Mouse (Mus musculus) heart, embryonic 16.5 days (tissue): Measurements from ENCODE around the gene Tulp4. TPM values are rescaled to one million over a fixed set of nuclear protein-coding genes. Genes with fewer than 3 reads are reported as not detected.

Experiments
- ATAC-seq: fragments of 200-750 bp; cut with Nextera tagmentation; replicated peaks from 2 replicates; pipeline ENCODE4 v1.8.0; 2017; ENCODE audit warnings: moderate number of reproducible peaks; ENCODE audit not compliant: insufficient read depth, low FRiP score; ENCODE audit errors: extremely low read depth
- H3K27ac ChIP-seq: fragments of 300-500 bp; sonication (generic); 2 replicates; pipeline ENCODE4 v1.5.1; 2014; ENCODE audit warnings: mild to moderate bottlenecking, low read length, control low read depth, moderate library complexity
- H3K27me3 ChIP-seq: fragments of 300-500 bp; sonication (generic); 2 replicates; pipeline ENCODE4 v1.6.1; 2014; ENCODE audit warnings: low read length, mixed read lengths; ENCODE audit not compliant: control insufficient read depth, insufficient read depth
- H3K36me3 ChIP-seq: fragments of 300-500 bp; sonication (generic); 2 replicates; pipeline ENCODE4 v1.6.1; 2014; ENCODE audit not compliant: control insufficient read depth, insufficient read depth
- H3K4me1 ChIP-seq: fragments of 300-500 bp; sonication (generic); 2 replicates; pipeline ENCODE4 v1.6.1; 2014; ENCODE audit warnings: low read length, mixed read lengths; ENCODE audit not compliant: control insufficient read depth, insufficient read depth
- H3K4me2 ChIP-seq: fragments of 300-500 bp; sonication (generic); 2 replicates; pipeline ENCODE4 v1.6.1; 2014; ENCODE audit warnings: low read depth, mild to moderate bottlenecking, control low read depth, low read length
- H3K4me3 ChIP-seq: fragments of 300-500 bp; sonication (generic); 2 replicates; pipeline ENCODE4 v1.5.1; 2014; ENCODE audit warnings: mild to moderate bottlenecking, control low read depth, low read length
- H3K9ac ChIP-seq: fragments of 300-500 bp; sonication (generic); 2 replicates; pipeline ENCODE4 v1.6.1; 2014; ENCODE audit warnings: low read length, control low read depth
- H3K9me3 ChIP-seq: fragments of 300-500 bp; sonication (generic); replicated peaks from 2 replicates; pipeline ENCODE4 v1.6.1; 2016; ENCODE audit warnings: low read length; ENCODE audit not compliant: control insufficient read depth
- WGBS: fragments of 180-500 bp; shearing (Covaris S2); extraction: QIAGEN DNeasy Blood & Tissue Kit; methylation state at CpG from one replicate; pipeline ENCODE4 v1.1.7; 2014; 5-methylcytosine and 5-hydroxymethylcytosine counted together
- polyA plus RNA-seq: library from polyadenylated mRNA; unstranded; fragments of >200 nt; fragmentation: Nextera tagmentation; extraction: Ambion mirVana; gene quantifications from 2 replicates; pipeline ENCODE4 v1.2.1, GENCODE M21; 2015

Tulp4 gene
- polyA plus RNA-seq = 63.1 and 70.2 TPM in 2 replicates

DNA sequence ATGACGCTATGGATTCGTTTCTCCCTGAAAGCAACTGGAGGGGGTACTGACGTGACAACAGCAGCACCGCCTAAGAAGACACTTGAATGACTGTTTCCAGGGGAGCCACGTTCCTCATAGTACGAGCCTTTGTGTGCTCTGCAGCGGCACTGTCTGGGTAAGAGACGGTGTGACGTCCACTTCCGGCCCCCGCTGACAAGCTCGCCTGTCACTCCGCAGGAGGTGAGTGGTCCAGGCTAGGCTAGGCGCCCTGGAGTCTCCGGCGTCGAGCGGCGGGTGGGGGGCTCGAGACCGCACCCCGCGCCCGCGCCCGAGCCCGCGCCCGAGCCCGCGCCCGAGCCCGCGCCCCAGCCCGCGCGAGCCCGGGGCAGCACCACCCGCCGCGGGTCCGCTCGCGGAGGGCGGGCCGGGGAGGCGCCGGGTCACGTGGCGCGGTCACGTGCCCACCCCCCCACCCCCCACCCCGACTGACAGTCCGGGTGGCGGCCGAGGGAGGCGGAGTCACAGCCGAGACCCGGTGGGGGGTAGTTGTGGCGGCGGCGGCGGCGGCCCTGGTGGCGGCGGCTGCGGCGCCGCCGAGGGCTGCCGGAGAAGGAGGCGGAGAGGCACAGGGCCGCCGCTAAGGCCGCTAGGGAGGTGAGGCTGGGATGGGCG is at the start of gene Tulp4:
Tulp4 (plus strand) TSS at position 77 of the 654 bp plus-strand sequence.
- H3K9ac ChIP-seq = peak within 1 kb of the TSS; percentile 89
- H3K4me1 ChIP-seq = peaks cover 16% of the 10 kb centered on the region
- no peaks in the 10 kb centered on the region for H3K9me3 ChIP-seq
- under 1% methylated on average over 43 of the region's 76 CpGs for WGBS
- peak; percentile 96 for ATAC-seq
- H3K27me3 ChIP-seq = 0 out of 2 replicates have a peak, but pooled peaks cover 2% of the 10 kb centered on the region
- peak within 1 kb of the TSS; percentile 84 for H3K4me2 ChIP-seq
- H3K36me3 ChIP-seq = no peaks in the 10 kb centered on the region
- peak within 1 kb of the TSS; percentile 72 for H3K4me3 ChIP-seq
- peak within 1 kb of the TSS; percentile 88 for H3K27ac ChIP-seq

DNA sequence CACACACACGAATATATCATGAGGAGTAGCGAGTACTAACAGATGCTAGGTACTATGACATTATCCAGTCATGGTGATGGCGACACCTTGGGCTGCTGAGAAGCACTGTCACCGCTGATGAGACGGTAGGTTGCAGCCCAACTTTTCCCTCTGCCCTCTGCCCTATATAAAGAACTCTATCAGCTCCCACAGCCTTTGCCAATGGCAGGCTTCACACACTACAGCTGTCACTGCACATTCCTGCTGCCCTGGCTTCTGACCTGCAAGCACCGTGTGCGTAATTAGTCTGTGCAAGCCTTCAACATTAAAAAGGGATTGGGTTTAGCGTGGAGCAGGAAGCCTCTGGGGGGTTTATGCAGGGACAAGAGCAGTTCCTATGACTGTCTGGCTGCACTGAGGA is 43.4 kb upstream of the Tulp4 start:
- no peaks in the 10 kb centered on the region for H3K9me3 ChIP-seq
- no peak overlapping the region for H3K4me2 ChIP-seq
- H3K27me3 ChIP-seq = no peaks in the 10 kb centered on the region
- WGBS = 44% methylated on average over 8 of the region's 8 CpGs
- 0 out of 2 replicates have a peak, but pooled peaks cover 4% of the 10 kb centered on the region for H3K4me1 ChIP-seq
- H3K27ac ChIP-seq = peak overlapping the region; percentile 20; the same call in 1 of the 2 replicates
- no peak overlapping the region for H3K4me3 ChIP-seq
- no peak overlapping the region for H3K9ac ChIP-seq
- H3K36me3 ChIP-seq = peaks cover 23% of the 10 kb centered on the region
- peak; percentile 87 for ATAC-seq

DNA sequence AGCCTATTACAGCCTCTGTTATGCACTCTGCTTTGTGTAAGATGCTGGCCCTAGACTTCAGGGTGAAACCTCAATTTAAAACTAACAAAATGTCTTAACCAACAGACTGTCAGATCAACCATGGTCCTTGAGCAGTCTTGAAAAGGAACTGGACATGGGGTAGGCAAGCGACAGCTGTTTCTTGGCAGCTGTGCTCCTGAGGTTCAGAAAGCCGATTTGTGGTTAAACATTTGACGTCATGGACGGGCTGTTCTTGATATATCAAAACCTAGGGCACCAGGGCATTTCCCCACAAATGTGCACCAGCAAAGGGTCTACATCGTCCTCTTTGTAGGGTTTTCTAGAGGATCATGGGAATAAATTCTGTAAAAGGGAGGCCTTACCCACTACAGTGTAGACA is 42.7 kb upstream of the Tulp4 start:
- H3K9me3 ChIP-seq = no peaks in the 10 kb centered on the region
- no peak overlapping the region for H3K4me3 ChIP-seq
- no peak overlapping the region for H3K27ac ChIP-seq
- no peaks in the 10 kb centered on the region for H3K27me3 ChIP-seq
- WGBS = 89% methylated on average over 5 of the region's 5 CpGs
- H3K9ac ChIP-seq = no peak overlapping the region
- no peak overlapping the region for H3K4me2 ChIP-seq
- peaks cover 27% of the 10 kb centered on the region for H3K36me3 ChIP-seq
- no peak for ATAC-seq
- 0 out of 2 replicates have a peak, but pooled peaks cover 4% of the 10 kb centered on the region for H3K4me1 ChIP-seq

DNA sequence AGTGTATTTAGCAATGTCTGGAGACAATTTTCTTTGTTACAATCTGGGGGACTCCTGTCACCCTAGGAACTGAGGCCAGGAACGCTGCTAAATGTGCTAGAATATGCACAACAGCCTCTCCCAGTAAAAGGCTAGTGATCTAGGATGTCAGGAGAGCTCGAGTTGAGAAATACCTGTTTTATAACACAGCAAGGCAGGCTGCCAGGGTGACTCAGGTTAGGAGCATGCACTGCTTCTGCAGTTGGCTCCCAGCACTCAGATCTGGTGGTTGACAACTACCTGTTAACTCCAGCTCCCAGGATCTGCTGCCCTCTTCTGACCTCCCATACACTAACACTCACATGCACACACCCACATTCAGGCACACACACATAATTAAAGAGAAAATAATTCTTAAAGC is 40.2 kb upstream of the Tulp4 start:
- Histone ChIP-seq H3K9me3 (no peaks in the 10 kb centered on the region), H3K36me3 (peaks cover 34% of the 10 kb centered on the region), H3K4me1 (0 out of 2 replicates have a peak, but pooled peaks cover 4% of the 10 kb centered on the region), H3K27ac (no peak overlapping the region), H3K4me3 (no peak overlapping the region), H3K27me3 (no peaks in the 10 kb centered on the region), H3K4me2 (no peak overlapping the region), H3K9ac (no peak overlapping the region)
- WGBS = 85% methylated on average over 2 of the region's 2 CpGs
- ATAC-seq = no peak

DNA sequence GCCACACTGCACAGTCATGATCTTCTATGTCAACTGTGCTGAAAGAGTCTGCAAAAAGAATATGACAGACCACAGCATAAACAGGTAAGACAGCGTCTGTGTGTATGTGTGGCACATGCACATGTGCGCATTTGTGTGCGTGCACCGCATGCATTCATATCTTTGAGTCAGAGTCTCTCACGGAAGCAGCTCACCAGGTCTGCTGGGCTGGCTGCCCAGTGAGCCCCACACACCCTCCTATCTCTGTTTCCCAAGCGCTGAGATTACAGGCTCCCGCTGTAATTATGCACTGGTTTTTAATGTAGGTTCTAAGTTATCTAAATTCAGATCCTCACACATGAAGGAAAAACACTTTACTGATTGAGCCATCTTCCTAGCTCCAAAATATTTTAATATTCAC is 38.6 kb upstream of the Tulp4 start:
- no peaks in the 10 kb centered on the region for H3K9me3 ChIP-seq
- no peak for ATAC-seq
- no peak overlapping the region for H3K4me2 ChIP-seq
- H3K27ac ChIP-seq = no peak overlapping the region
- 78% methylated on average over 7 of the region's 7 CpGs for WGBS
- peaks cover 43% of the 10 kb centered on the region for H3K36me3 ChIP-seq
- no peak overlapping the region for H3K9ac ChIP-seq
- H3K27me3 ChIP-seq = no peaks in the 10 kb centered on the region
- no peak overlapping the region for H3K4me3 ChIP-seq
- H3K4me1 ChIP-seq = 0 out of 2 replicates have a peak, but pooled peaks cover 4% of the 10 kb centered on the region

DNA sequence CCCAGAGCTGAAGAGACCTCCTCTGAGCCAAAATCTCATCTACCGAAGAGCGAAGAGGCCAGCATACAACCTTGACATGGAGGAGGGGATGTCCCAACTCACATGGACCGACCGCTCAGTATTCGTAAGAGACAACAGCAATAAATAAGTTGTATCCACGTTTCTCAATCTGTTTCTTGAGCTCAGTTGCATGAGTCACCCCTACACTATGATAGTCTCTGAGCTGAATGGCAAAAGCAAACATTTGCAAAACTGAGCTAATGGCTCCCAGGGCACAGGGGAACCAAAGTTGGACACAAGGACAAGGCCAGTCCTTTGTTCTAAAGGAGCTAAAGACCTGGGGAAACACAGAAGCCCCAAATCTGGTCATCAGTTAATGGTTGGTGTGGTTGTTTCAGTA is 36.4 kb upstream of the Tulp4 start:
- no peaks in the 10 kb centered on the region for H3K27me3 ChIP-seq
- H3K27ac ChIP-seq = no peak overlapping the region
- WGBS = 86% methylated on average over 6 of the region's 6 CpGs
- peaks cover 43% of the 10 kb centered on the region for H3K36me3 ChIP-seq
- ATAC-seq = no peak
- H3K4me3 ChIP-seq = no peak overlapping the region
- H3K4me2 ChIP-seq = no peak overlapping the region
- no peaks in the 10 kb centered on the region for H3K4me1 ChIP-seq
- H3K9me3 ChIP-seq = no peaks in the 10 kb centered on the region
- H3K9ac ChIP-seq = no peak overlapping the region

DNA sequence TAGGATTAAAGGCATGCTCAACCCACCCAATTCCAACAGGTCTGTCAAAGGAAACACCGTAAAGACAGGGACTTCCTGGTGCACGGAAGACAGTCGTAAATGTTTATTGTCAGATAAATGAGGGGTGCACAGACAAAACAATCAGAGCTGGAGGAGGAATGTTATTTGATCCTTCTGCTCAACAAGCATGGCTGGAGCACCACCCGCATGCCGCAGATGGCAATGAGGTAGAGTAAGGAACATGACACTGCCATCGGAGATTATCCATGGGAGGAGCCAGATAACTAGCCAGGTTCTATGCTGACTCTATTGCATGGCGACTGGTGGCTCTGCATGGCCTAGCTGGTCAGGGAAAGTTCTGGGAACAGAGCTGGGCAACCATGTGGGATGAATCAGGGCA is 32.8 kb upstream of the Tulp4 start:
- no peak for ATAC-seq
- H3K27me3 ChIP-seq = no peaks in the 10 kb centered on the region
- H3K4me3 ChIP-seq = no peak overlapping the region
- 81% methylated on average over 7 of the region's 7 CpGs for WGBS
- no peak overlapping the region for H3K4me2 ChIP-seq
- no peak overlapping the region for H3K27ac ChIP-seq
- H3K4me1 ChIP-seq = no peaks in the 10 kb centered on the region; the same call in 1 of the 2 replicates
- no peaks in the 10 kb centered on the region for H3K9me3 ChIP-seq
- H3K36me3 ChIP-seq = peaks cover 23% of the 10 kb centered on the region
- no peak overlapping the region for H3K9ac ChIP-seq

DNA sequence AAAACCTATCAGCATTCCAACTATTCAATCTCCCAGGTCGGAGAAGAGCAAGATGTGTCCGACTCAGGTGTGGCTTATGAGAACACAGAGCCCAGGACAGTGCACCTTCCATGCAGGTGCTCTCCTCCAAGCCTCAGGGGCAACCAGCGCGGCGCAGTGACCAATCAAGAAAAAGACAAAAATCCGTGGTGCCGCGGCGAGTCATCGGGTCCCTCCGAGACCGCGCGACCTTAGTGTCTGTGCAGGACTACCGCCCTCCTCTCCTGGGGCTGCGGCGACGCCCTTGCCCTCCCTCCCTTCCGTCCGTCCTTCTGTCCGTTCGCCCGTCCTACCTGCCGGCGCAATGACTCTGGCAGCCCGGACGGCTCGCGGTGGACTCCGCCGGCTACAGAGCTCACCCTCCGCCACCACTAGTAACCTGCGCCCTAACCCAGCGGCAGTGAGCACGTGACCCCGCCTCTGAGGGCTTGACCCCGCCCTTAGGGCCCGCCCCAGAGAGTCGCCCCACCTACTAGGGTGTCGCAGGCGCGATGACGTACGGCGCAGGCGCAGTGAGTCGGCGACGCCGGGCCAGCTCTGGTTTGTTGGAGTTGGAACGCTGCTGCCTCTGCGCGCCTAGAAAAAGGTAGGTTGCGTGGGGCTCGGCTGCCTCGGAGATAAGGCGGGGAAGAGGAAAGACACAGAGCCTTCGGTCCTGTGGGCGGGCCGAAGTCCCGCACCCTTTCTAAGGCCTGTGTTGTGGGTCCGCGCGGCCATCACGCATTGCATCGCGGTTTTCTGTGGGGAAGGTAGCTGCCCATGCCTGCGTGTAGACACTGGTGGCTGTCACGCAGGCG is 26.7 kb upstream of the Tulp4 start, which contains the start of the genes Serac1 and Gtf2h5:
Serac1 (minus strand) TSS at position 455 of the 836 bp plus-strand sequence.
Gtf2h5 (plus strand) TSS at position 500 of the 836 bp plus-strand sequence.
- Histone ChIP-seq H3K4me2 (peak within 1 kb of the TSS; percentile 95), H3K4me3 (peak within 1 kb of the TSS; percentile 96), H3K36me3 (peaks cover 7% of the 10 kb centered on the region; the same call in 1 of the 2 replicates), H3K9me3 (no peaks in the 10 kb centered on the region), H3K27ac (peak within 1 kb of the TSS; percentile 85), H3K9ac (peak within 1 kb of the TSS; percentile 98), H3K27me3 (no peaks in the 10 kb centered on the region), H3K4me1 (peaks cover 9% of the 10 kb centered on the region)
- WGBS = under 1% methylated on average over 70 of the region's 70 CpGs
- peak; percentile 100 for ATAC-seq
